In the genomic region with DNA sequence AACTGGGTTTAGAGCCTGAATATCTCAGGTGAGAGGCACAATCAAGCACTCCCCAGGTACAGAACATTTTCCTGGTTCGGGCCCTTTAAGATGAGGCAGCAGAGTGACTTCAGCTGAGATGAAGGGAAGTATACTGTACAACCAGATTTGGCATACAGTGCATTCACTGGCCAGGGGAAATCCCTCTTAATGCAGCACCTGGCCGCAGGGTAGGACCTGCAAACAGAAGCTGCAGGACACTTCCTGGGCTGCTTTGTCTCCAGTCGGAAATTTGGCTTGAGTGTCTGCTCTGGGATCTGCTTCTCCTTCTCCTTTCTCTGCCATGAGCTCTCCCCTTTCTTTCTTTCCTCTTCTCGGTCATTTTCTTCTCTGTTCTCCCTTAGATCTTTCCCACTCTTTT, we compare ENCODE assay signal across 22 mouse cellular contexts.
DNase-seq lines count a peak whose midpoint lies in the region; ATAC-seq and TF ChIP-seq lines count a peak whose summit lies in the region.
"Had no signal": no experiment of that assay in that cellular context is flagged by ENCODE, and none has a peak within 500 bp of the region (broad histone marks: within the 10 kb centered on the region; RNA-seq: fewer than 3 reads in every experiment).

No protein-coding gene starts in this region.

- no peak for TF ChIP-seq CTCF in CH12.LX (conservative IDR thresholded peaks at IDR 0.05 in 1 of 2, IDR thresholded peaks at IDR 0.05 in 1 of 2; ENCODE audit: low read depth in 2 of 2, low read length in 2 of 2)

- intact Hi-C loops in heart, postnatal 10 days (cut with DNase I) = no loop called here

- no peaks in the 10 kb centered on the region for H3K9me3 ChIP-seq in CH12.LX (replicated peaks; ENCODE audit: low read length)
- H3K9me3 ChIP-seq in hindbrain, embryonic 16.5 days (ENCODE audit: control insufficient read depth, low read length) = no peaks in the 10 kb centered on the region
- H3K9me3 ChIP-seq in forebrain, embryonic 15.5 days = no peaks in the 10 kb centered on the region
- H3K9me3 ChIP-seq: embryonic facial prominence, embryonic 15.5 days; forebrain, embryonic 10.5 days; heart, embryonic 15.5 days; hindbrain, embryonic 10.5 days had no signal

- no peak overlapping the region for H3K9ac ChIP-seq in CH12.LX (ENCODE audit: insufficient read depth, low read depth)
- no peak overlapping the region for H3K9ac ChIP-seq in hindbrain, embryonic 16.5 days (ENCODE audit: low read depth, low read length)
- H3K9ac ChIP-seq in forebrain, embryonic 15.5 days (replicated peaks) = no peak overlapping the region
- H3K9ac ChIP-seq: embryonic facial prominence, embryonic 15.5 days; heart, embryonic 15.5 days; hindbrain, embryonic 14.5 days had no signal

- no peak overlapping the region for H3K4me3 ChIP-seq in CH12.LX (replicated peaks in 1 of 3; ENCODE audit: low read depth in 2 of 3, low read length in 2 of 3, poor library complexity in 1 of 3)
- H3K4me3 ChIP-seq in hindbrain, embryonic 16.5 days (ENCODE audit: low read length) = no peak overlapping the region
- H3K4me3 ChIP-seq in forebrain, embryonic 15.5 days = no peak overlapping the region
- H3K4me3 ChIP-seq: embryonic facial prominence, embryonic 15.5 days; erythroblast, embryonic 14.5 days; forebrain, embryonic 10.5 days; heart, embryonic 15.5 days; hindbrain, embryonic 10.5 days had no signal

- in situ Hi-C loops in CH12.LX (cut with MboI; ENCODE audit: low pct_ligation_motif_present, low pct_unique_long_range_greater_than_20kb, low sequenced_read_pairs) = no loop called here

- no peak for ATAC-seq in hindbrain, embryonic 16.5 days
- ATAC-seq in forebrain, embryonic 15.5 days (replicated peaks) = no peak
- ATAC-seq: forebrain, embryonic 14.5 days; intestine, embryonic 16.5 days had no signal

- no peak for TF ChIP-seq RAD21 in CH12.LX (IDR thresholded peaks at IDR 0.05; ENCODE audit: low read depth, low read length)

- H3K79me2 ChIP-seq in CH12.LX (replicated peaks; ENCODE audit: control insufficient read depth, extremely low read depth, insufficient read depth, poor library complexity, severe bottlenecking) = no peaks in the 10 kb centered on the region

- no peak for TF ChIP-seq EP300 in CH12.LX (IDR thresholded peaks at IDR 0.05; ENCODE audit: low read length)

- dilution Hi-C loops in CH12.LX (cut with MboI; ENCODE audit: extremely low pct_ligation_motif_present, extremely low pct_unique_long_range_greater_than_20kb, low sequenced_read_pairs) = no loop called here

- 78% methylated on average over 4 of the region's 4 CpGs for WGBS in hindbrain, embryonic 16.5 days
- 79% methylated on average over 4 of the region's 4 CpGs for WGBS in forebrain, embryonic 15.5 days

- no peaks in the 10 kb centered on the region for H3K27me3 ChIP-seq in CH12.LX (replicated peaks)
- no peaks in the 10 kb centered on the region for H3K27me3 ChIP-seq in hindbrain, embryonic 16.5 days (replicated peaks; ENCODE audit: control insufficient read depth, insufficient read depth, low read length)
- H3K27me3 ChIP-seq in forebrain, embryonic 15.5 days = no peaks in the 10 kb centered on the region
- H3K27me3 ChIP-seq: embryonic facial prominence, embryonic 15.5 days; heart, embryonic 15.5 days had no signal

- DNase-seq in cerebellum, adult 11-12 months = peak; percentile 10
- no peak for DNase-seq in cerebellum, postnatal 4 days (ENCODE audit: low spot score in 2 of 2)
- DNase-seq in CH12.LX (ENCODE audit: extremely low read depth) = peak; percentile 37
- DNase-seq in cerebellum, postnatal 10 days = peak; percentile 8 to 15
- no peak for DNase-seq in heart, postnatal 10 days
- DNase-seq: adrenal gland, adult 8-10 months; adrenal gland, postnatal 36 days; embryo, embryonic 11 days; heart, adult 18-20 months; kidney, adult 2 months had no signal

- peaks cover 0 to 17% of the 10 kb centered on the region in 2 experiments; a peak in 2 of 4 replicates for H3K4me1 ChIP-seq in CH12.LX (ENCODE audit: control insufficient read depth in 1 of 2, insufficient read depth in 2 of 2)
- H3K4me1 ChIP-seq in hindbrain, embryonic 16.5 days (ENCODE audit: control insufficient read depth, insufficient read depth, low read depth, low read length) = no peaks in the 10 kb centered on the region
- no peaks in the 10 kb centered on the region for H3K4me1 ChIP-seq in forebrain, embryonic 15.5 days
- H3K4me1 ChIP-seq: forebrain, embryonic 10.5 days; heart, embryonic 15.5 days; hindbrain, embryonic 10.5 days had no signal

- H3K4me2 ChIP-seq in CH12.LX (ENCODE audit: insufficient read depth, low read depth, poor library complexity, severe bottlenecking) = no peak overlapping the region
- H3K4me2 ChIP-seq in hindbrain, embryonic 16.5 days (ENCODE audit: low read length) = no peak overlapping the region
- no peak overlapping the region for H3K4me2 ChIP-seq in forebrain, embryonic 15.5 days (replicated peaks)
- H3K4me2 ChIP-seq: embryonic facial prominence, embryonic 15.5 days; heart, embryonic 11.5 days; heart, embryonic 15.5 days; hindbrain, embryonic 14.5 days had no signal

- H3K27ac ChIP-seq in CH12.LX (ENCODE audit: insufficient read depth, low read depth) = no peak overlapping the region
- no peak overlapping the region for H3K27ac ChIP-seq in hindbrain, embryonic 16.5 days (ENCODE audit: low read depth, low read length)
- no peak overlapping the region for H3K27ac ChIP-seq in forebrain, embryonic 15.5 days (replicated peaks)
- H3K27ac ChIP-seq: embryonic facial prominence, embryonic 15.5 days; forebrain, embryonic 10.5 days; heart, embryonic 15.5 days; hindbrain, embryonic 10.5 days; hindbrain, embryonic 14.5 days had no signal

- H3K36me3 ChIP-seq in CH12.LX (replicated peaks in 1 of 2; ENCODE audit: control insufficient read depth in 1 of 2, insufficient read depth in 1 of 2, low read length in 1 of 2) = no peaks in the 10 kb centered on the region
- H3K36me3 ChIP-seq in hindbrain, embryonic 16.5 days (ENCODE audit: control insufficient read depth, insufficient read depth, low read length) = no peaks in the 10 kb centered on the region
- H3K36me3 ChIP-seq in forebrain, embryonic 15.5 days = no peaks in the 10 kb centered on the region
- H3K36me3 ChIP-seq: embryonic facial prominence, embryonic 15.5 days; forebrain, embryonic 10.5 days; G1E; heart, embryonic 15.5 days; hindbrain, embryonic 10.5 days had no signal

- TF ChIP-seq POLR2A in CH12.LX (IDR thresholded peaks at IDR 0.05; ENCODE audit: low read depth, low read length) = no peak

TF ChIP-seq in CH12.LX, 34 proteins besides CTCF, POLR2A, EP300 and RAD21:
- TF ChIP-seq MYC (IDR thresholded peaks at IDR 0.05; ENCODE audit: low read depth, low read length) (no peak), MAFK (IDR thresholded peaks at IDR 0.05; ENCODE audit: insufficient replicate concordance, low read length) (no peak), ZKSCAN1 (IDR thresholded peaks at IDR 0.05; ENCODE audit: borderline replicate concordance, low read depth, low read length) (no peak), UBTF (IDR thresholded peaks at IDR 0.05; ENCODE audit: low read depth, low read length) (no peak), ZMIZ1 (IDR thresholded peaks at IDR 0.05; ENCODE audit: low read depth, low read length) (no peak), ZNF384 (IDR thresholded peaks at IDR 0.05; ENCODE audit: low read depth, low read length) (no peak), ELF1 (IDR thresholded peaks at IDR 0.05; ENCODE audit: low read depth, low read length) (no peak)

Comparison
In these comparisons a context has a peak if more than half of its experiments do, and no peak if none do; other contexts are left out.
1. DNase-seq: peak in cerebellum, adult 11-12 months (single experiment), CH12.LX (single experiment) and cerebellum, postnatal 10 days (2 of 2); none in cerebellum, postnatal 4 days (0 of 2) and heart, postnatal 10 days (0 of 2).